Mouse (Mus musculus) hindbrain, embryonic 15.5 days (tissue): ENCODE data around the gene Ppib. TPM values are rescaled to one million over a fixed set of nuclear protein-coding genes. Genes with fewer than 3 reads are reported as not detected.

ENCODE experiments used
- ATAC-seq: fragments of 200-750 bp; cut with Nextera tagmentation; 2 replicates; pipeline ENCODE4 v1.8.0; 2017; ENCODE audit warnings: low read depth, moderate number of reproducible peaks, moderate TSS enrichment; ENCODE audit not compliant: low FRiP score
- H3K27ac ChIP-seq: fragments of 300-500 bp; sonication (generic); replicated peaks from 2 replicates; pipeline ENCODE4 v1.5.1; 2015; ENCODE audit warnings: mild to moderate bottlenecking, inconsistent platforms
- H3K27me3 ChIP-seq: fragments of 300-500 bp; sonication (generic); 2 replicates; pipeline ENCODE4 v1.6.1; 2015; ENCODE audit warnings: control low read depth, inconsistent platforms
- H3K36me3 ChIP-seq: fragments of 300-500 bp; sonication (generic); 2 replicates; pipeline ENCODE4 v1.6.1; 2015; ENCODE audit warnings: control low read depth, inconsistent platforms
- H3K4me1 ChIP-seq: fragments of 300-500 bp; sonication (generic); replicated peaks from 2 replicates; pipeline ENCODE4 v1.6.1; 2015; ENCODE audit warnings: control low read depth, inconsistent platforms
- H3K4me2 ChIP-seq: fragments of 300-500 bp; sonication (generic); 2 replicates; pipeline ENCODE4 v1.6.1; 2015; ENCODE audit warnings: moderate library complexity, mild to moderate bottlenecking, inconsistent platforms
- H3K4me3 ChIP-seq: fragments of 300-500 bp; sonication (generic); 2 replicates; pipeline ENCODE4 v1.5.1; 2015; ENCODE audit warnings: mild to moderate bottlenecking, inconsistent platforms
- H3K9ac ChIP-seq: fragments of 300-500 bp; sonication (generic); 2 replicates; pipeline ENCODE4 v1.6.1; 2015; ENCODE audit warnings: inconsistent platforms
- H3K9me3 ChIP-seq: fragments of 300-500 bp; sonication (generic); 2 replicates; pipeline ENCODE4 v1.6.1; 2016; ENCODE audit warnings: control low read depth, inconsistent platforms
- WGBS: fragments of 180-500 bp; shearing (Covaris S2); methylation state at CpG from one replicate; pipeline ENCODE4 v1.1.7; 2015; 5-methylcytosine and 5-hydroxymethylcytosine counted together
- polyA plus RNA-seq: library from polyadenylated mRNA; unstranded; fragments of >200 nt; fragmentation: Nextera tagmentation; extraction: Ambion mirVana; gene quantifications from 2 replicates; pipeline ENCODE4 v1.2.1, GENCODE M21; 2015

The Ppib gene
- polyA plus RNA-seq, 1 experiment from 2014 or later, result 346 TPM

GRCm38 (mm10) chr9:66060308-66060647 is 256 bp downstream of the Ppib start:
- H3K36me3 ChIP-seq, result peaks cover 26% of the 10 kb centered on the region

GRCm38 (mm10) chr9:66060986-66061385 is 964 bp downstream of the Ppib start:
- no peaks in the 10 kb centered on the region for H3K9me3 ChIP-seq
- H3K4me1 ChIP-seq, result peaks cover 28% of the 10 kb centered on the region
- H3K27ac ChIP-seq, result peak overlapping the region; percentile 87
- H3K4me3 ChIP-seq, result peak overlapping the region; percentile 74
- no peaks in the 10 kb centered on the region for H3K27me3 ChIP-seq
- 32% methylated on average over 4 of the region's 4 CpGs for WGBS
- peak overlapping the region; percentile 80 for H3K4me2 ChIP-seq
- H3K36me3 ChIP-seq, result peaks cover 33% of the 10 kb centered on the region
- peak overlapping the region; percentile 87 for H3K9ac ChIP-seq
- no peak for ATAC-seq

More at GRCm38 (mm10) chr9:66060308-66060647, 256 bp downstream of the Ppib start:
- WGBS, result under 1% methylated on average over 20 of the region's 20 CpGs
- Histone ChIP-seq H3K4me1 (peaks cover 28% of the 10 kb centered on the region), H3K27ac (peak overlapping the region; percentile 87), H3K4me3 (peak overlapping the region; percentile 74), H3K9me3 (no peaks in the 10 kb centered on the region), H3K4me2 (peak overlapping the region; percentile 80), H3K9ac (peak overlapping the region; percentile 87), H3K27me3 (no peaks in the 10 kb centered on the region)
- peak; percentile 77 for ATAC-seq

- no peaks in the 10 kb centered on the region for H3K27me3 ChIP-seq
- H3K4me3 ChIP-seq, result peak overlapping the region; percentile 74
- peaks cover 28% of the 10 kb centered on the region for H3K4me1 ChIP-seq
- peak overlapping the region; percentile 87; the same call in 1 of the 2 replicates for H3K27ac ChIP-seq
- peak overlapping the region; percentile 87 for H3K9ac ChIP-seq
- no peaks in the 10 kb centered on the region for H3K9me3 ChIP-seq
- no peak for ATAC-seq
- WGBS, result 76% methylated on average over 3 of the region's 3 CpGs
- peak overlapping the region; percentile 80 for H3K4me2 ChIP-seq
- peaks cover 40% of the 10 kb centered on the region for H3K36me3 ChIP-seq
These were observed 1.6 kb downstream of the Ppib start for GRCm38 (mm10) chr9:66061656-66062055.

DNA sequence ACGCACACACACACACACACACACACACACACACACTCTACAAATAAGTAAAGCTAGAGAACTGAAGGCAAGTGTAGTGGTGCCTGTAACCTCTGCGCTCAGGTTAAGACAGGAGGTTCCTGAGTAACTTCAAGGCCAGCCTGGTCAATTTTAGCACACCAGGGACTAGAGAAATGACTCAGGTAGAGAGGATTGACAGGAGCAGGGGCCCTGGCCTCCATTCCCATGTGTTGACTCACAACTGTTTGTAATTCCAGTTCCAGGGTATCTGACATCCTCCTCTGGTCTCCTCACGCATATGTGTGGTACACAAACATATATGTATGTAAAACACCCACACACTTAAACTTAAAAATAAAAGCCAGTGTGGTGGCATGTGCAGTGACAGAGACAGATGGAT is 3.4 kb downstream of the Ppib start:
- Histone ChIP-seq H3K27me3 (peaks cover 12% of the 10 kb centered on the region), H3K9ac (no peak overlapping the region), H3K27ac (no peak overlapping the region), H3K9me3 (no peaks in the 10 kb centered on the region), H3K36me3 (peaks cover 48% of the 10 kb centered on the region), H3K4me2 (no peak overlapping the region), H3K4me3 (no peak overlapping the region), H3K4me1 (peaks cover 28% of the 10 kb centered on the region)
- WGBS, result 91% methylated on average over 3 of the region's 3 CpGs
- no peak for ATAC-seq

DNA sequence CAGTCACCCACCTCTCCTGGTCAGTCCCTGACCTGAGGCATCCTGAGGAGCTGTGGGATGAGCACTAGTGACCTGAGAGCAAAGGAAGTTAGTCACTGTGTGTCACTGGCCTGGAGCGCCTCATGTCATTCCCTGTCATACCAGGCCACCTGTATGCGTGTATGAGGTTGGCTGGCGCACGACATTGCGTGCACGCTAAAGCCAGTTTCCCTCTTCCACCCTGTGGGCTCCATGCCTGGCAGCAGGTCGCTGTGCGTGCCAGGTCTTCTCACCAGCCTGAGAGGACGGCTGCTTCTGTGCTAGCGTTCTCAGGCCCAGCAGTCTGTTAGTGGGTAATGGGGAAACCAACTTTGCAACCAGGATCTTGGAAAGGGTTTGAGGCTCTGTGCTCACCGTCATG is 4.3 kb downstream of the Ppib start:
- no peak overlapping the region for H3K9ac ChIP-seq
- H3K4me1 ChIP-seq, result peaks cover 31% of the 10 kb centered on the region
- no peak for ATAC-seq
- no peaks in the 10 kb centered on the region for H3K9me3 ChIP-seq
- peaks cover 48% of the 10 kb centered on the region for H3K36me3 ChIP-seq
- WGBS, result 98% methylated on average over 11 of the region's 11 CpGs
- H3K27ac ChIP-seq, result no peak overlapping the region
- no peak overlapping the region for H3K4me3 ChIP-seq
- H3K27me3 ChIP-seq, result peaks cover 12% of the 10 kb centered on the region
- H3K4me2 ChIP-seq, result no peak overlapping the region

DNA sequence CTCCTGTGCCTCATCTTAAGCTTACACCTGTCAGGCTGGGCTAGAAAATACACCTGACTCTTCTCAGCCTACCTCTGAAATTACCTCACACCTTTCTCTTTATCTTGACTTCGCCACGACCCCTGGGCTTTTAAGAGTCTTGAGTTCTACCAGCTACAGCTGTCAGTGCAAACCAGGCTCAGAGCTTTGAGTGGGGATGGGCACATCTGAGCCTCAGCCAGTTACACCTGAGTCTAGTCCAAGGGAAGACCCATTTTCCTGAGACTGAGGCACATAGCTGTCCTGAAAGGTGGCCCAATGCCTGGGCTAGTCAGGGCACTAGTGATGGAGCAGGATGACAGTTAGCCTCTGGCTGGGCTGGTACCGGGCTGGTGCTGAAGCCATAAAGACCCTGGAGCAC is 6.8 kb downstream of the Ppib start:
- H3K27ac ChIP-seq, result no peak overlapping the region
- ATAC-seq, result no peak
- H3K27me3 ChIP-seq, result peaks cover 16% of the 10 kb centered on the region
- H3K4me1 ChIP-seq, result peaks cover 21% of the 10 kb centered on the region
- peaks cover 48% of the 10 kb centered on the region for H3K36me3 ChIP-seq
- no peaks in the 10 kb centered on the region for H3K9me3 ChIP-seq
- no peak overlapping the region for H3K4me2 ChIP-seq
- no peak overlapping the region for H3K9ac ChIP-seq
- WGBS, result 90% methylated on average over 3 of the region's 3 CpGs
- H3K4me3 ChIP-seq, result no peak overlapping the region

DNA sequence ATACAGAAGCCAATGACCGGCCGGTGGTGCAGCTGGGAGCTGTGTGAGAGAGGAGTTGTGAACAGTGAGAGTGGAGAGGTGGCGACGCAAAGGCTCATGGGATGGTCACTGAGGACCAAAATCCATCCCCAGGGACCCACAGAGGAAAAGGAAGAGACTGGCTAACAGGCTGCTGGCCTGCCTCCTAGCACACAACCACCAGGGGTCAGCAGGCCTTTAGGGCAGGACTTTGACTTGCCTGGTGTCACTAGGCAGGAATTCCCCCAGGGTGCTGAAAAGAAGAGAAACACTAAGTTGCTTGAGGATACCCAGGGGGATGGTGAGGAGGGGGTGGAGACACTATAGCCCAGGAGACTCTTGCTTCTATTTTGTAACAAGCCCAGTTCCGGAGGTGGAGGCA is 7.5 kb downstream of the Ppib start:
- no peak overlapping the region for H3K27ac ChIP-seq
- no peaks in the 10 kb centered on the region for H3K9me3 ChIP-seq
- no peak overlapping the region for H3K4me2 ChIP-seq
- H3K4me1 ChIP-seq, result peaks cover 14% of the 10 kb centered on the region
- H3K36me3 ChIP-seq, result peaks cover 44% of the 10 kb centered on the region
- no peak for ATAC-seq
- H3K27me3 ChIP-seq, result peaks cover 16% of the 10 kb centered on the region
- no peak overlapping the region for H3K9ac ChIP-seq
- no peak overlapping the region for H3K4me3 ChIP-seq
- WGBS, result 25% methylated on average over 5 of the region's 5 CpGs

GRCm38 (mm10) chr9:66068056-66068455 is 8.0 kb downstream of the Ppib start:
- Histone ChIP-seq H3K36me3 (peaks cover 39% of the 10 kb centered on the region), H3K27me3 (peaks cover 16% of the 10 kb centered on the region), H3K4me2 (no peak overlapping the region), H3K27ac (no peak overlapping the region), H3K9ac (no peak overlapping the region), H3K9me3 (no peaks in the 10 kb centered on the region), H3K4me3 (no peak overlapping the region), H3K4me1 (peaks cover 14% of the 10 kb centered on the region)
- ATAC-seq, result no peak
- 62% methylated on average over 4 of the region's 4 CpGs for WGBS

DNA sequence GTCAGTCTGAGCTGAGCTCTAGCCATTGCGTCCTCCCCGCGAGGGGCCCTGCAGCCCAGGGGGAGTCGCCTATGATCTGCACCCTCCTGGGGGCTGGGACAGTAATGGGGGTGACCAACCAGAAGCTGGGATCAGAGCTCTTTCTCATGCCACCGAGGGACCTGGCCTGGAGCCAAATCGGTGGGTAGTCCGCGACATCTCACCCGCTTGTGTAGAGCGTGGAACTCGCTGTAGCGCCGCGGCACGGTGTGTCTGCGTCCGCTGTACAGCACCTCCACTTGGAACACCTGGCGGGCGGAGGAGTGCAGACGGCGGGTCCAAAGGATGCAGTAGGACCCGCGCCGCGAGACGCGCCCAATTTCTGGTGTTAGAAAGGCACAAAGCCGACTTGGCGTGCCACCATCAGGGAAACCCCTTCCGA is 9.0 kb downstream of the Ppib start:
- Histone ChIP-seq H3K27ac (no peak overlapping the region), H3K4me2 (peak overlapping the region; percentile 93), H3K9me3 (no peaks in the 10 kb centered on the region), H3K36me3 (peaks cover 29% of the 10 kb centered on the region), H3K4me1 (peaks cover 14% of the 10 kb centered on the region), H3K9ac (peak overlapping the region; percentile 54), H3K4me3 (peak overlapping the region; percentile 56), H3K27me3 (peaks cover 16% of the 10 kb centered on the region)
- ATAC-seq, result peak; percentile 64
- WGBS, result under 1% methylated on average over 30 of the region's 30 CpGs

DNA sequence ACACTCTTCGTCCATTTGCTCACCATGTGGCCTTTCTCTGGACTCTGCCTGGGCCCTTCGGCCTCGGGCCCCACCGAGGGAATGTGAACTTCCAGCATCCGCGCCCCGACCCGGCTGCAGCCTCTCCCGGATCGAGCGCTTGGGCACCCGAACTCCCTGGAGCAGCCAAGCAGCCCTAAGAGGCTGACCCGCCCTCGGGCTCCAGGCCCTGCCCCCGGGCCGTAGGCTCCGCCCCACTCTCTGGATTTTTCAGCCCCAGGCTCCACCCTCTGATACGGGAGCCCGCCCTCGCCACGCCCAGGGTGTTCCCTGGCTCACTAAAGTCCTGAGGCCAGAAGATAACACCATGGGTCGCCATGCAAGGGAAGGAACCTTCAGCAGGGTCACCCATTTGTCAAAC is 9.6 kb downstream of the Ppib start, which contains the start of gene Snx22:
TSS of gene Snx22 (minus strand) at position 137 of the 400 bp plus-strand sequence.
- H3K4me2 ChIP-seq, result peak within 1 kb of the TSS; percentile 93
- no peak within 1 kb of the TSS for H3K27ac ChIP-seq
- no peaks in the 10 kb centered on the region for H3K9me3 ChIP-seq
- H3K4me1 ChIP-seq, result peaks cover 14% of the 10 kb centered on the region
- WGBS, result 2% methylated on average over 22 of the region's 22 CpGs
- peaks cover 25% of the 10 kb centered on the region for H3K36me3 ChIP-seq
- peak within 1 kb of the TSS; percentile 56 for H3K4me3 ChIP-seq
- peaks cover 16% of the 10 kb centered on the region for H3K27me3 ChIP-seq
- ATAC-seq, result peak; percentile 93
- H3K9ac ChIP-seq, result peak within 1 kb of the TSS; percentile 54

DNA sequence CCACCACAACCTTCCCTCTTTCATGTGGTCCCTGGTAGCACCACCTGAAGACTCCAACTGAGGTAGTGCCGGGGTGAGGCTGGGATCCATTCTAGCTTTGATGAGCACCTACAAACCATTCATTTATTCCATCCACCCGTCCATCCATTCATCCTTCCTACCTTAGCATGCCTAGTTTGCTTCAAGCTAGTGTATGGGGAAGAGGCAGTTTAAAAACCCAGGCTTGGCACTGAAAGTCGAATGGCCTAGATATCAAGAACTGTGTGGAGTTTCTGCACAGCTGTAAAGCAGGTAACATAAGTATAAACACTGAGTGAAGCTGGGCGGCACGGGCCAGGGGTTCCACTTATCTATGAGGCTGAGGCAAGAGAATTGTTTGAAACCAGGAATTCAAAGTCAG is 10.1 kb downstream of the Ppib start:
- no peak overlapping the region for H3K27ac ChIP-seq
- H3K9ac ChIP-seq, result no peak overlapping the region
- H3K4me1 ChIP-seq, result peaks cover 14% of the 10 kb centered on the region
- 92% methylated on average over 5 of the region's 5 CpGs for WGBS
- no peak for ATAC-seq
- H3K4me2 ChIP-seq, result no peak overlapping the region
- H3K9me3 ChIP-seq, result no peaks in the 10 kb centered on the region
- H3K36me3 ChIP-seq, result peaks cover 23% of the 10 kb centered on the region
- peaks cover 16% of the 10 kb centered on the region for H3K27me3 ChIP-seq
- no peak overlapping the region for H3K4me3 ChIP-seq

GRCm38 (mm10) chr9:66072754-66073153 is 12.7 kb downstream of the Ppib start:
- no peak for ATAC-seq
- Histone ChIP-seq H3K4me1 (peaks cover 14% of the 10 kb centered on the region), H3K27me3 (peaks cover 6% of the 10 kb centered on the region; the same call in 1 of the 2 replicates), H3K36me3 (no peaks in the 10 kb centered on the region), H3K4me2 (no peak overlapping the region), H3K9ac (no peak overlapping the region), H3K9me3 (no peaks in the 10 kb centered on the region), H3K27ac (no peak overlapping the region), H3K4me3 (no peak overlapping the region)
- WGBS, result 88% methylated on average over 7 of the region's 7 CpGs

DNA sequence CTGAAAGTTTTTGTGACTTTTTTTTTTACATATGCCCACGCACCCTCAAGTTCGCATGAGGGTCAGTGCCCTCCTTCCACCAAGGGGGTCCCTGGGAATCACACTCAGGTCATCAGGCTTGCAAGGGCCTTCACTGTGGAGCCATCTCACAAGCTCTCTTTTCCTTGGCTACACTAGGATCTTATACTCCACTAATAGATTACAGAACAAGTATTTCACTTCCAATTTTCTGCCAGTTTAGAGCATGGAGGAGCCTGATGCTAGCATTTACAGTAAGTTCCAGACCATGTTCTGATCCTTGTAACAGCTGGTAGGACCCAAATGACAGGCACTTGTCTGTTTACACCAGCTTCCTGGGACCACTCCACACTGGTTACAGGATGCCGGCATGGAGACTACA is 18.1 kb downstream of the Ppib start:
- no peaks in the 10 kb centered on the region for H3K9me3 ChIP-seq
- no peak overlapping the region for H3K4me3 ChIP-seq
- 72% methylated on average over 3 of the region's 3 CpGs for WGBS
- H3K36me3 ChIP-seq, result no peaks in the 10 kb centered on the region
- peak overlapping the region; percentile 13; the same call in 1 of the 2 replicates for H3K27ac ChIP-seq
- H3K9ac ChIP-seq, result no peak overlapping the region
- peaks cover 6% of the 10 kb centered on the region; the same call in 1 of the 2 replicates for H3K4me1 ChIP-seq
- ATAC-seq, result no peak
- H3K4me2 ChIP-seq, result peak overlapping the region; percentile 24; the same call in 1 of the 2 replicates
- H3K27me3 ChIP-seq, result no peaks in the 10 kb centered on the region
